Mouse (Mus musculus) left cerebral cortex, postnatal 25 days (tissue): ENCODE results near the gene Gm960. TPM values are rescaled to one million over a fixed set of nuclear protein-coding genes. Genes with fewer than 3 reads are reported as not detected.
A peak's percentile ranks its signal among the peaks of the same experiment; 100 is the strongest.
"Not testable (repeated sequence)": the region's sequence is repeated elsewhere in the genome, so short reads cannot be mapped to it uniquely, and the experiment has no call there.

Experiments
- DNase-seq, 2 experiments: peaks; one replicate each; pipeline ENCODE4 v3.0.0; 2022; ENCODE audit warnings: low spot score in 2 of 2, mixed read lengths in 1 of 2
- intact Hi-C: fragments of 180-260 bp; cut with DNase I; formaldehyde crosslinking; loops from one replicate; pipeline ENCODE4 v1.15.1; 2025
- microRNA-seq, 2 experiments: library from miRNA; unstranded; fragments of <30 nt; microRNA quantifications; one replicate each; pipeline ENCODE4 v1.2.0; 2022
- total RNA-seq, 2 experiments: library from RNA; stranded (reverse); gene quantifications; 2 replicates each; pipeline ENCODE4 v1.2.3; 2021

The Gm960 gene
- total RNA-seq, 2 experiments from 2014 or later: 1.1 to 1.3 TPM

- no peak for DNase-seq
- intact Hi-C loops: no loop called here
Observed at GRCm38 (mm10) chr19:4608511-4608910, 90.0 kb downstream of the Gm960 start.

- no peak for DNase-seq
- intact Hi-C loops: no loop called here
Observed at GRCm38 (mm10) chr19:4607406-4607805, 91.1 kb downstream of the Gm960 start.

- intact Hi-C loops: no loop called here
Observed at GRCm38 (mm10) chr19:4605654-4606053, 92.8 kb downstream of the Gm960 start.

GRCm38 (mm10) chr19:4603801-4604723 is 94.4 kb downstream of the Gm960 start:
- intact Hi-C loops: no loop called here
- DNase-seq: no peak

More at GRCm38 (mm10) chr19:4605654-4606053, 92.8 kb downstream of the Gm960 start:
- no peak for DNase-seq

GRCm38 (mm10) chr19:4602459-4602858 is 96.0 kb downstream of the Gm960 start:
- no peak for DNase-seq

GRCm38 (mm10) chr19:4596071-4596470 is 102.4 kb downstream of the Gm960 start:
- no peak for DNase-seq
- intact Hi-C loops: no loop called here

More at GRCm38 (mm10) chr19:4602459-4602858, 96.0 kb downstream of the Gm960 start:
- intact Hi-C loops: no loop called here

GRCm38 (mm10) chr19:4593792-4594522 is 104.5 kb downstream of the Gm960 start:
- intact Hi-C loops: no loop called here
- no peak for DNase-seq

- intact Hi-C loops: no loop called here
- no peak for DNase-seq
Observed at GRCm38 (mm10) chr19:4590025-4590424, 108.4 kb downstream of the Gm960 start.

GRCm38 (mm10) chr19:4589081-4589480 is 109.4 kb downstream of the Gm960 start:
- DNase-seq: no peak
- intact Hi-C loops: no loop called here

- intact Hi-C loops: no loop called here
- no peak for DNase-seq
Observed at GRCm38 (mm10) chr19:4588430-4588829, 110.0 kb downstream of the Gm960 start.

GRCm38 (mm10) chr19:4587426-4587825 is 111.0 kb downstream of the Gm960 start:
- peak; percentile 44 to 70 for DNase-seq
- intact Hi-C loops: no loop called here

- intact Hi-C loops, DNase-seq: not testable (repeated sequence)
Observed at GRCm38 (mm10) chr19:4586783-4587182, 111.7 kb downstream of the Gm960 start.

GRCm38 (mm10) chr19:4583856-4584255 is 114.6 kb downstream of the Gm960 start:
- intact Hi-C loops: no loop called here
- DNase-seq: peak in 1 of 2 experiments; percentile 16

GRCm38 (mm10) chr19:4579296-4579695 is 119.2 kb downstream of the Gm960 start:
- DNase-seq: no peak
- intact Hi-C loops: no loop called here

GRCm38 (mm10) chr19:4578799-4579198 is 119.7 kb downstream of the Gm960 start:
- intact Hi-C loops: no loop called here

More at GRCm38 (mm10) chr19:4578799-4579198, 119.7 kb downstream of the Gm960 start:
- no peak for DNase-seq

Small RNA genes lying within 50 kb of the gene (microRNA-seq; reads per million reads assigned to microRNA genes)
- gene Mir6986: 6.4 to 6.7 reads per million in 2 experiments

Other genes starting within 250 kb of the Gm960 start
- gene Syt12, start 221.2 kb downstream of the Gm960 start, total RNA-seq: 10 to 100 TPM; 38.2 to 43.4 TPM
- gene 2010003K11Rik, start 200.1 kb downstream of the Gm960 start, total RNA-seq: not detected
- 10 to 100 TPM; 56.9 to 66.3 TPM for gene Pcx, start 188.2 kb downstream of the Gm960 start, total RNA-seq
- gene Lrfn4, start 83.0 kb downstream of the Gm960 start, total RNA-seq: 10 to 100 TPM; 47.2 to 47.3 TPM
- gene Rce1, start 73.0 kb downstream of the Gm960 start, total RNA-seq: 10 to 100 TPM; 25.1 to 26.1 TPM
- gene Sptbn2, start 12.5 kb upstream of the Gm960 start, total RNA-seq: 100 to 1,000 TPM; 659 to 669 TPM
- 10 to 100 TPM; 16.5 to 18.9 TPM for gene Rbm4b, start 57.8 kb upstream of the Gm960 start, total RNA-seq
- gene Rbm4, start 95.2 kb upstream of the Gm960 start, total RNA-seq: 10 to 100 TPM; 74.8 to 76.3 TPM
- 10 to 100 TPM; 21.8 to 21.9 TPM for gene Gm21992, start 112.9 kb upstream of the Gm960 start, total RNA-seq
- 10 to 100 TPM; 49.9 to 59.8 TPM for gene Rbm14, start 113.0 kb upstream of the Gm960 start, total RNA-seq
- gene Ccs, start 140.7 kb upstream of the Gm960 start, total RNA-seq: 10 to 100 TPM; 32.0 to 32.8 TPM
- 1 to 10 TPM; 1.8 to 2.4 TPM for gene Ccdc87, start 140.7 kb upstream of the Gm960 start, total RNA-seq
- gene Ctsf, start 156.5 kb upstream of the Gm960 start, total RNA-seq: 100 to 1,000 TPM; 106 to 113 TPM
- gene Actn3, start 179.2 kb upstream of the Gm960 start, total RNA-seq: 1 to 10 TPM; 1.1 to 1.9 TPM
- 10 to 100 TPM; 25.0 to 25.9 TPM for gene Zdhhc24, start 180.0 kb upstream of the Gm960 start, total RNA-seq
- 10 to 100 TPM; 41.5 to 44.1 TPM for gene Bbs1, start 208.0 kb upstream of the Gm960 start, total RNA-seq
- 10 to 100 TPM; 43.6 to 44.4 TPM for gene Dpp3, start 229.6 kb upstream of the Gm960 start, total RNA-seq
- gene Peli3, start 244.5 kb upstream of the Gm960 start, total RNA-seq: 10 to 100 TPM; 19.6 to 26.1 TPM